Mouse (Mus musculus) intestine, postnatal 0 days (tissue): ENCODE data around the gene Ankrd6. TPM values are rescaled to one million over a fixed set of nuclear protein-coding genes. Genes with fewer than 3 reads are reported as not detected.
"Not testable (repeated sequence)": the region's sequence is repeated elsewhere in the genome, so short reads cannot be mapped to it uniquely, and the experiment has no call there.

ENCODE experiments used
- ATAC-seq: fragments of 200-750 bp; cut with Nextera tagmentation; 2 replicates; pipeline ENCODE4 v1.8.0; 2017; ENCODE audit warnings: mild to moderate bottlenecking, moderate TSS enrichment, moderate library complexity
- H3K27ac ChIP-seq: fragments of 300-500 bp; sonication (generic); 2 replicates; pipeline ENCODE4 v1.5.1; 2014; ENCODE audit warnings: mild to moderate bottlenecking, low read depth, low read length, moderate library complexity
- H3K27me3 ChIP-seq: fragments of 300-500 bp; sonication (generic); replicated peaks from 2 replicates; pipeline ENCODE4 v1.6.1; 2014; ENCODE audit warnings: low read length, mixed read lengths; ENCODE audit not compliant: control insufficient read depth, insufficient read depth
- H3K36me3 ChIP-seq: fragments of 300-500 bp; sonication (generic); 2 replicates; pipeline ENCODE4 v1.6.1; 2014; ENCODE audit warnings: mild to moderate bottlenecking, moderate library complexity; ENCODE audit not compliant: control insufficient read depth, insufficient read depth
- H3K4me1 ChIP-seq: fragments of 300-500 bp; sonication (generic); replicated peaks from 2 replicates; pipeline ENCODE4 v1.6.1; 2014; ENCODE audit warnings: antibody characterized with exemption, low read length, mixed read lengths; ENCODE audit not compliant: control insufficient read depth, insufficient read depth
- H3K4me2 ChIP-seq: fragments of 300-500 bp; sonication (generic); replicated peaks from 2 replicates; pipeline ENCODE4 v1.6.1; 2014; ENCODE audit warnings: low read depth, mild to moderate bottlenecking, moderate library complexity
- H3K4me3 ChIP-seq: fragments of 300-500 bp; sonication (generic); 2 replicates; pipeline ENCODE4 v1.5.1; 2014; ENCODE audit warnings: low read depth, low read length
- H3K9ac ChIP-seq: fragments of 300-500 bp; sonication (generic); 2 replicates; pipeline ENCODE4 v1.6.1; 2014; ENCODE audit warnings: mild to moderate bottlenecking, low read depth, low read length
- H3K9me3 ChIP-seq: fragments of 300-500 bp; sonication (generic); 2 replicates; pipeline ENCODE4 v1.6.1; 2016; ENCODE audit warnings: mixed run types; ENCODE audit not compliant: control insufficient read depth
- CTCF ChIP-seq: sonication (generic); IDR thresholded peaks from 2 replicates; pipeline ENCODE4 v1.5.1; 2016; ENCODE audit warnings: low read depth, mild to moderate bottlenecking, control low read depth, antibody characterized with exemption, moderate library complexity
- WGBS: fragments of 180-500 bp; shearing (Covaris S2); extraction: QIAGEN DNeasy Blood & Tissue Kit; methylation state at CpG from one replicate; pipeline ENCODE4 v1.1.7; 2014; 5-methylcytosine and 5-hydroxymethylcytosine counted together
- polyA plus RNA-seq: library from polyadenylated mRNA; unstranded; fragments of >200 nt; fragmentation: Nextera tagmentation; extraction: Ambion mirVana; gene quantifications from 2 replicates; pipeline ENCODE4 v1.2.1, GENCODE M21; 2015

Gene Ankrd6
- polyA plus RNA-seq, 1 experiment from 2014 or later: 1.3 TPM

GRCm38 (mm10) chr4:32982716-32983175, 32.1 kb upstream of the Ankrd6 start, which contains the start of gene Rragd:
TSS of gene Rragd (plus strand) at chr4:32983037.
- peak within 1 kb of the TSS; percentile 83 for H3K9ac ChIP-seq
- peak within 1 kb of the TSS; percentile 87 for H3K4me3 ChIP-seq
- no peak for TF ChIP-seq CTCF
- 0 out of 2 replicates have a peak, but pooled peaks cover 3% of the 10 kb centered on the region for H3K4me1 ChIP-seq
- H3K27me3 ChIP-seq: no peaks in the 10 kb centered on the region
- no peaks in the 10 kb centered on the region for H3K36me3 ChIP-seq
- H3K4me2 ChIP-seq: peak within 1 kb of the TSS; percentile 99
- H3K9me3 ChIP-seq: no peaks in the 10 kb centered on the region
- H3K27ac ChIP-seq: peak within 1 kb of the TSS; percentile 86
- under 1% methylated on average over 18 of the region's 18 CpGs for WGBS
- ATAC-seq: peak; percentile 50

GRCm38 (mm10) chr4:32982041-32982715, 31.5 kb upstream of the Ankrd6 start:
- WGBS: 5% methylated on average over 15 of the region's 15 CpGs
- 0 out of 2 replicates have a peak overlapping the region, but pooled peaks have one; percentile 83 for H3K9ac ChIP-seq
- peak overlapping the region; percentile 99 for H3K4me2 ChIP-seq
- no peaks in the 10 kb centered on the region for H3K9me3 ChIP-seq
- H3K4me1 ChIP-seq: 0 out of 2 replicates have a peak, but pooled peaks cover 3% of the 10 kb centered on the region
- H3K27me3 ChIP-seq: no peaks in the 10 kb centered on the region
- H3K27ac ChIP-seq: peak overlapping the region; percentile 86
- H3K36me3 ChIP-seq: no peaks in the 10 kb centered on the region
- ATAC-seq: 0 out of 2 replicates have a peak, but pooled peaks have one; percentile 3
- H3K4me3 ChIP-seq: peak overlapping the region; percentile 87
- TF ChIP-seq CTCF: no peak

GRCm38 (mm10) chr4:32981617-32982016, 31.0 kb upstream of the Ankrd6 start:
- H3K4me3 ChIP-seq: no peak overlapping the region
- peak overlapping the region; percentile 99 for H3K4me2 ChIP-seq
- peak overlapping the region; percentile 50 for H3K27ac ChIP-seq
- H3K36me3 ChIP-seq: no peaks in the 10 kb centered on the region
- no peaks in the 10 kb centered on the region for H3K4me1 ChIP-seq
- WGBS: 3% methylated on average over 5 of the region's 5 CpGs
- no peak for TF ChIP-seq CTCF
- H3K9ac ChIP-seq: no peak overlapping the region
- ATAC-seq: no peak
- H3K27me3 ChIP-seq: no peaks in the 10 kb centered on the region
- no peaks in the 10 kb centered on the region for H3K9me3 ChIP-seq

GRCm38 (mm10) chr4:32980061-32980460, 29.4 kb upstream of the Ankrd6 start:
- 91% methylated on average over 3 of the region's 3 CpGs for WGBS
- H3K4me1 ChIP-seq: no peaks in the 10 kb centered on the region
- no peaks in the 10 kb centered on the region for H3K9me3 ChIP-seq
- no peak overlapping the region for H3K27ac ChIP-seq
- no peak overlapping the region for H3K9ac ChIP-seq
- H3K4me3 ChIP-seq: no peak overlapping the region
- no peak overlapping the region for H3K4me2 ChIP-seq
- no peaks in the 10 kb centered on the region for H3K36me3 ChIP-seq
- no peak for TF ChIP-seq CTCF
- no peaks in the 10 kb centered on the region for H3K27me3 ChIP-seq
- no peak for ATAC-seq

GRCm38 (mm10) chr4:32977331-32977730, 26.7 kb upstream of the Ankrd6 start:
- H3K9me3 ChIP-seq: peaks cover 5% of the 10 kb centered on the region; the same call in 1 of the 2 replicates
- no peak for TF ChIP-seq CTCF
- ATAC-seq: no peak
- no peaks in the 10 kb centered on the region for H3K4me1 ChIP-seq
- H3K27me3 ChIP-seq: no peaks in the 10 kb centered on the region
- no peak overlapping the region for H3K4me3 ChIP-seq
- H3K9ac ChIP-seq: no peak overlapping the region
- no peak overlapping the region for H3K27ac ChIP-seq
- H3K4me2 ChIP-seq: no peak overlapping the region
- WGBS: 87% methylated on average over 4 of the region's 4 CpGs
- H3K36me3 ChIP-seq: no peaks in the 10 kb centered on the region

GRCm38 (mm10) chr4:32964619-32965018, 14.0 kb upstream of the Ankrd6 start:
- H3K4me3 ChIP-seq, H3K27ac ChIP-seq, H3K4me2 ChIP-seq, H3K9ac ChIP-seq, H3K27me3 ChIP-seq, H3K36me3 ChIP-seq, H3K4me1 ChIP-seq, ATAC-seq, H3K9me3 ChIP-seq: not testable (repeated sequence)
- 71% methylated on average over 19 of the region's 19 CpGs for WGBS
